Mouse (Mus musculus): ENCODE data around the gene Lalba. TPM values are rescaled to one million over a fixed set of nuclear protein-coding genes. Genes with fewer than 3 reads are reported as not detected.

Lalba gene
- total and polyA plus RNA-seq, 2 experiments from 2014 or later, result not detected

GRCm38 (mm10) chr15:98492102-98492501 is 9.6 kb upstream of the Lalba start, which contains the start of gene Olfr279:
TSS of gene Olfr279 (plus strand) at chr15:98492402.
- Histone ChIP-seq H3K4me1 (ENCODE audit: insufficient read depth) (no peaks in the 10 kb centered on the region), H3K4me2 (ENCODE audit: low read depth) (no peak within 1 kb of the TSS), H3K27me3 (ENCODE audit: insufficient read depth, low read length) (no peaks in the 10 kb centered on the region), H3K27ac (ENCODE audit: low read depth, low read length) (no peak within 1 kb of the TSS), H3K9ac (no peak within 1 kb of the TSS), H3K9me3 (ENCODE audit: low read length) (no peaks in the 10 kb centered on the region), H3K36me3 (ENCODE audit: insufficient read depth) (no peaks in the 10 kb centered on the region), H3K4me3 (ENCODE audit: low read depth, low read length) (no peak within 1 kb of the TSS)
- 59% methylated on average over 4 of the region's 4 CpGs for WGBS
- no peak for DNase-seq
- no peak for TF ChIP-seq CTCF (IDR thresholded peaks at IDR 0.05; ENCODE audit: low read depth)
- ATAC-seq, result no peak

GRCm38 (mm10) chr15:98491332-98491731 is 8.8 kb upstream of the Lalba start:
- Histone ChIP-seq H3K9ac (no peak overlapping the region), H3K27me3 (ENCODE audit: insufficient read depth, low read length) (no peaks in the 10 kb centered on the region), H3K4me1 (ENCODE audit: insufficient read depth) (no peaks in the 10 kb centered on the region), H3K9me3 (ENCODE audit: low read length) (no peaks in the 10 kb centered on the region), H3K4me3 (ENCODE audit: low read depth, low read length) (no peak overlapping the region), H3K36me3 (ENCODE audit: insufficient read depth) (no peaks in the 10 kb centered on the region), H3K27ac (ENCODE audit: low read depth, low read length) (no peak overlapping the region), H3K4me2 (ENCODE audit: low read depth) (no peak overlapping the region)
- no peak for DNase-seq
- no peak for ATAC-seq
- no peak for TF ChIP-seq CTCF (IDR thresholded peaks at IDR 0.05; ENCODE audit: low read depth)
- 87% methylated on average over 2 of the region's 2 CpGs for WGBS

GRCm38 (mm10) chr15:98486433-98487021 is 4.0 kb upstream of the Lalba start:
- H3K4me3 ChIP-seq (ENCODE audit: low read depth, low read length), result no peak overlapping the region
- no peak for TF ChIP-seq CTCF (IDR thresholded peaks at IDR 0.05; ENCODE audit: low read depth)
- no peak overlapping the region for H3K4me2 ChIP-seq (ENCODE audit: low read depth)
- DNase-seq (no peak), ATAC-seq (no peak)
- H3K36me3 ChIP-seq (ENCODE audit: insufficient read depth), result no peaks in the 10 kb centered on the region
- H3K27me3 ChIP-seq (ENCODE audit: insufficient read depth, low read length), result no peaks in the 10 kb centered on the region
- H3K9ac ChIP-seq, result no peak overlapping the region
- H3K27ac ChIP-seq (ENCODE audit: low read depth, low read length), result no peak overlapping the region
- no peaks in the 10 kb centered on the region for H3K4me1 ChIP-seq (ENCODE audit: insufficient read depth)
- 96% methylated on average over 8 of the region's 8 CpGs for WGBS
- H3K9me3 ChIP-seq (ENCODE audit: low read length), result no peaks in the 10 kb centered on the region

DNA sequence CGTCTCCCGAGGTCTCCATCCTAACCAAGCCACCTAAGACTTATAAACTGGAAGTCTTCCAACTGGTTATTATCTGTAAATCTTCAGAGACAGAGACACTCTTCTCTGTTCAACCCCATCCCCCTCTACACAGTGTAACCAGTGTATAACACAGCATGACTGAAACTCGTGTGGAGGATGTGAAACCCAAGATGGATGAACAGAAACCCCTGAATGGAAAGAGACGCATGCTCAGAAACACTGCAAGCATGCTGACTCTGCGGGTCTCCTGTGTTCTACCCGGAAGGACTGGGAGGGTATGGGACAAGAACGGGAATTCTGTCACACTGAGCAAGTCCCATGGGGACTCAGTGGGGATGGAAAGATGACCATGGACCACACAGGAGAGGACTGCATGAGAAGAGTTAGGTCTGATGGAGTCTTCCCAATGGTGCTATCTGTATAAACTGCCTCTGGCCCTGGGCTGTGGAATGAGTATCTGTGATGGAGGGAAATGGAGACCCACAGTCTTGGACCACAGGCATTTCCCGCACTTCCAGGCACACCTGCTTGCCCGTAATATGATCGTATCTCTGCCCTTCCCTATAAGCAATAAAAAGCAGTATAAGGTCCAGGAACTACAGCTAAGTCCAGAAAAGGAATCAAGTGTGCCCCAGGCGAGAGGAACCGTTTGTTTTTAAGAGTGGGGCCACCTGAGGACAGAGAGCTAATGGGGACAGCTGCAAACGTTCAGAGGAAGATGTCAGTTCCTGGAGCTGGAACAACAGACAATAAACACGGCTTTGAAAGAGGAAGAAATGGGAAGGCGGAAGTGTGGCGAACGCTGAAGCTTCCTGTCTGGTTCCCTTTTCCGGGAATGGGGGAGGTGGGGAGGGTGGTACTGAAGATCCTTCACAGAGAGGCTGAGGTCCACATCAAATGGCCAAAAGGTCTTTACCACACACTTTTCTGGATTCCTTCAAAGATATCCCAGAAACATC is 1.7 kb upstream of the Lalba start:
- DNase-seq (no peak), ATAC-seq (no peak)
- 80% methylated on average over 18 of the region's 18 CpGs for WGBS
- H3K4me3 ChIP-seq (ENCODE audit: low read depth, low read length), result no peak overlapping the region
- no peaks in the 10 kb centered on the region for H3K27me3 ChIP-seq (ENCODE audit: insufficient read depth, low read length)
- no peaks in the 10 kb centered on the region for H3K4me1 ChIP-seq (ENCODE audit: insufficient read depth)
- no peak overlapping the region for H3K4me2 ChIP-seq (ENCODE audit: low read depth)
- no peak overlapping the region for H3K27ac ChIP-seq (ENCODE audit: low read depth, low read length)
- H3K9me3 ChIP-seq (ENCODE audit: low read length), result no peaks in the 10 kb centered on the region
- H3K9ac ChIP-seq, result no peak overlapping the region
- no peaks in the 10 kb centered on the region for H3K36me3 ChIP-seq (ENCODE audit: insufficient read depth)
- TF ChIP-seq CTCF (IDR thresholded peaks at IDR 0.05; ENCODE audit: low read depth), result no peak

GRCm38 (mm10) chr15:98479568-98480102 is 2.9 kb downstream of the Lalba start:
- whole genome bisulfite sequencing, result 70% methylated on average over 7 of the region's 7 CpGs
- DNase-seq (no peak), ATAC-seq (no peak)
- Histone ChIP-seq H3K9me3 (ENCODE audit: low read length) (no peaks in the 10 kb centered on the region), H3K27ac (ENCODE audit: low read depth, low read length) (no peak overlapping the region), H3K36me3 (ENCODE audit: insufficient read depth) (no peaks in the 10 kb centered on the region), H3K4me2 (ENCODE audit: low read depth) (no peak overlapping the region), H3K4me3 (ENCODE audit: low read depth, low read length) (no peak overlapping the region), H3K9ac (no peak overlapping the region), H3K4me1 (ENCODE audit: insufficient read depth) (no peaks in the 10 kb centered on the region), H3K27me3 (ENCODE audit: insufficient read depth, low read length) (no peaks in the 10 kb centered on the region)
- TF ChIP-seq CTCF (IDR thresholded peaks at IDR 0.05; ENCODE audit: low read depth), result no peak

GRCm38 (mm10) chr15:98476281-98476680 is 6.2 kb downstream of the Lalba start:
- Histone ChIP-seq H3K4me1 (ENCODE audit: insufficient read depth) (no peaks in the 10 kb centered on the region), H3K4me2 (ENCODE audit: low read depth) (no peak overlapping the region), H3K27ac (ENCODE audit: low read depth, low read length) (no peak overlapping the region), H3K9ac (no peak overlapping the region), H3K36me3 (ENCODE audit: insufficient read depth) (no peaks in the 10 kb centered on the region), H3K9me3 (ENCODE audit: low read length) (no peaks in the 10 kb centered on the region), H3K4me3 (ENCODE audit: low read depth, low read length) (no peak overlapping the region), H3K27me3 (ENCODE audit: insufficient read depth, low read length) (no peaks in the 10 kb centered on the region)
- no peak for ATAC-seq
- TF ChIP-seq CTCF (IDR thresholded peaks at IDR 0.05; ENCODE audit: low read depth), result no peak
- 66% methylated on average over 5 of the region's 5 CpGs for WGBS
- DNase-seq, result no peak

GRCm38 (mm10) chr15:98475382-98475781 is 7.1 kb downstream of the Lalba start:
- Histone ChIP-seq H3K4me2 (ENCODE audit: low read depth) (no peak overlapping the region), H3K9ac (no peak overlapping the region), H3K4me1 (ENCODE audit: insufficient read depth) (no peaks in the 10 kb centered on the region), H3K4me3 (ENCODE audit: low read depth, low read length) (no peak overlapping the region), H3K27ac (ENCODE audit: low read depth, low read length) (no peak overlapping the region), H3K9me3 (ENCODE audit: low read length) (no peaks in the 10 kb centered on the region), H3K27me3 (ENCODE audit: insufficient read depth, low read length) (no peaks in the 10 kb centered on the region), H3K36me3 (ENCODE audit: insufficient read depth) (no peaks in the 10 kb centered on the region)
- ATAC-seq (no peak), DNase-seq (no peak)
- peak; percentile 42 for TF ChIP-seq CTCF (IDR thresholded peaks at IDR 0.05; ENCODE audit: low read depth)
- 59% methylated on average over 10 of the region's 10 CpGs for WGBS
